Mouse (Mus musculus): ENCODE results near the gene Greb1.
A peak's percentile ranks its signal among the peaks of the same experiment; 100 is the strongest.

Gene Greb1

DNA sequence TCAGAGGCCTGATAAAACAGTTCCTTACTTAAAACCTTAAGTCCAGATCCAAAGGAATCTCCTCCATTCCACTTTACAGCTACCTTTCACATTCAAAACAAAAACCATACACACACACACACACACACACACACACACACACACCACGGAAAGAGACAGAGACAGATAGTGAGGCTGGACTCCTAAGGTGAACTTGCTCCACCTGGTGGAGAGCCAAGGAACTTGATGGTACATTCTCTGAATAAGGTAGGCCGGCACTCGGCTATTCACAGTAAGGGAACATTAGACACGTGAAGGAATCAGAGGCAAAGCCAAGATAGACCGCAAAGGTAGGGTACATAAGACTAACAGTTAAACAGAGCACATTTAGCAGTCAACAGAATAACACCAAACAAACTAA, 4.8 kb upstream of the Greb1 start:
- DNase-seq (ENCODE audit: low spot score) = peak; percentile 85

DNA sequence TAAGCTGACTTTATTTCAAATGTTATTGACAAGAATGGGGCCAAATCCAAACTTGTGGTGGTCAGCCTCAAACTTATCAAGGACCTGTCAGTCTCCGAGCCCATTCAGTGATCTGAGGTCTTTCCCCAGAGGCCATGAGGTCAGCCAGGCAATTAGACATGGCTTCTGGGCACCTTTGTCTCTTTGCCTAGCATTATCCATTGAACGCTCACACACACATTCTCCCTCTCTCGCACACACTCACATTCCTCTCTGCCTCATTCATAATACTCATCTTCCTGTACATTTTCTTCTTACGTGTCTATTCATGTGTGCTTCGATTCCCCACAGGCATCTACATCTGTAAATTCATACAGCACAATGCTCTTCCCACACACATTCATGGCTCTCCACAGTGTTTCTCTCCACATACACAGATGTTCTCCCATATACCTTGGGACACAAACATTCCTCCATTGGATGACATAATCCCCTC, 3.3 kb upstream of the Greb1 start:
- DNase-seq (ENCODE audit: low spot score) = no peak

DNA sequence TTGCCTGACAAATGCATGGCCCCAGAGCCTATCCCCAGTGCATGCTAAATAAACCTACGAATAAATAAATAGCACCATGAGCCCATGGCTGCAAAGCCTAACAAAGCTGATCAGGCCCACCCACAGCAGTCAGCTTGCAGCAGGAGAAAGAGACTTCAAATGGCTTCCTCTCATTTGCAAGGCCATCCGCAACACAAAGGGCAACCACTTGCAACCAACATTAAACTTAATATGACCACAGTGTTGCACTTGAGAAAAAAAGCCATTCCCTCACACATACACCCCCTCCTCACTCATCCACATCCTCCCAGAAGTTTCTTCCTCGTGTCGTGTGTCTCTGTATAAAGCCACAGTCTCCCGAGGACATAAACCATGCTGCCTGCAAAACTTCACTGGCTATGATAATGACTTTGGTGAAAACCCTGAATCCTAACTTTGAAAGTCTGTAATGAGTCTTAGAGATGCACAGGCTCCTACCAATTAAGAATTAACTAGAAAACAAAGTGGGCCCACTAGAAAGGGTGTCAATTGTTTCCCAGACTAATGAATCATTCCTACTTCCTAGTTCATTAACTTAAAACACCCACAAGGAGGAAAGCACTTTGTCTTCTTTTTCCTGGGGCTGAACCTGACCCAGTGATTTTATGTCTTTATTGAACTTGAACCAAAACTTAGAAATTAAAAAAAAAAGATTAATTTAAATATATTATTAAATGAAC, 2.7 kb upstream of the Greb1 start:
- no peak for DNase-seq (ENCODE audit: low spot score)

DNA sequence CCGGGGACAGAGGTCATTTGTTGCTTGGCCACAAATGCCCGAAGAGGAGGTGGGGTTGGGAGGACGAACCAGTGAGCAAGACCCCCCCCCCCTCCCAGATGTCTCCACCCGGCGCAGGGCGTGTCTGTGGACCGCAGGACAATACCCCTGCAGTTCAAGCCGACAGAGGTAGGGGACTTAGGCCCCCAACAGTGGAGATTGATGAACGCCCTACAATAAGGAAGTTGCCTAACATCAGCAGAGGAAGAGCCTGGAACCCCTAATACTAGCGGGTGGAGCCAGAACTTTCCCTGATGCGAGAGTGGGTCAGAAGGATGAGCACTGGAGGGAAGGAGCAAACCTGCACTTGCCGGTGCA, 251 bp upstream of the Greb1 start:
- DNase-seq (ENCODE audit: low spot score) = no peak

DNA sequence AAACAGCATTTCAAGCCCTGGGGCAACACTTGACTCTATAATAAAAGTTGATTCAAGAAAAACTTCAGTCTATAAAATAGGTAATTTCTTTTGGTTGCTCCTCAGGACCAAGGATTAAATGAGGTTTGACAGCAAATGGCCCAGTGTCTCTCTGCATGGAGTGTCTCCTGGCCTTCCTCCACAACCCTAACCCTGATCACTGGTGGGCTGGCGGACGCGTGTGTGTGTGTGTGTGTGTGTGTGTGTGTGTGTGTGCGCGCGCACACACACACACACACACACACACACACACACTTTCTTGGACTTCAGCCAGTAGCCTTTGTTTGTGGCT, 793 bp downstream of the Greb1 start:
- DNase-seq (ENCODE audit: low spot score) = no peak

DNA sequence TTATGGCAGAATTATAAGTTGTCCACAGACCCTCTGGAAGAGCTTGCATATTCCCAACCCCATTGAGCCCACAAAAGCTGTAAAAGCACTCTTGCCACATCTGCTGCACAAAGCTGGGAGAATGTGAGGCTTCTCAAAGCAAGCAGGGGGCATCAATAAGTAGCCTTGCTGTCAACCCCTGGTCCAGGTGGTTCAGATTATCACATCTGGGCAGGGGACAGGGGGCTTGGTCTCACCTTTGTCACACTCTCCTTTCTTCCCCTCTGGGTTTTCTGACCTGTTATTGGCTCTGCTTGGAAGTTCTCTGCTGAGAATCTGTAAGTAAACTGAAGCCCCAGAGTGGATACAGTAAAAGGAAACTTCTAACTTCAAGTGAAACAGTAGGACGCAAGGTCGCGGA, 1.8 kb downstream of the Greb1 start:
- DNase-seq (ENCODE audit: low spot score) = no peak

DNA sequence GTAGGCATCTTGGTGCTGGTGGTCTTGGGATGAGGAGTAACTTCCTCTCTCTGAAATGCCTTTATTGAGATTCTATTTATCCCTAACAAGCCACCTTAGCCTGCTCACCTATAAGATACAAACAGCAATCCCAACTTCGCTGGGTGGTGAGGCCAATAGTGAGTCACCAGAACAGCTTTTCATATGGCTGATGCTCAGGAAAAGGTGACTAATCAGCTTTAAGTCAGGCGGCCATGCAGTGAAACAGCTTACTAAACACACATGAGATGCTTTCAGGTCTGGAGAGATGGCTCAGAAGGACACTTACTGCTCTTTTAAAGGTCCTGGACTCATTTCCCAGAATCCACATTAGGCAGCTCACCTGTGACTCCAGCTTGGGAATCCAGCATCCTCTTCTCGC, 4.9 kb downstream of the Greb1 start:
- DNase-seq (ENCODE audit: low spot score) = no peak

DNA sequence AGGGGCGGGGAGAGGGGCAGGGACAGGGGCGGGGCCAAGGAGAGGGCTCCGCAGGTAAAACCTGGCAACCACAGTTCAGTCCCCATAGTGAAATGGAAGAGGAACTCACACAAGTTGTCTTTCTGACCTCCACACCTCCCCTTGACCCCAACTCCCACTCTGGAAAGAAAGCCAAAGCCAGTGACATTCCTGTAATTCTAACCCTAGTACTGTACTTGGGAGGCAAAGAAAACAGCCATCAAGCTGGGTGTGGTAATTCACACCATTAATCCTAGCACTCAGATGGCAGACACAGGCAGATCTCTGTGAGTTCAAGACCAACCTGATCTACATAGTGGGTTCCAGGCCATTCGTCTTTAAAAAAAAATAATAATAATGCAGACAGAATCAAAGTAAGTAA, 7.3 kb downstream of the Greb1 start:
- DNase-seq (ENCODE audit: low spot score) = no peak

DNA sequence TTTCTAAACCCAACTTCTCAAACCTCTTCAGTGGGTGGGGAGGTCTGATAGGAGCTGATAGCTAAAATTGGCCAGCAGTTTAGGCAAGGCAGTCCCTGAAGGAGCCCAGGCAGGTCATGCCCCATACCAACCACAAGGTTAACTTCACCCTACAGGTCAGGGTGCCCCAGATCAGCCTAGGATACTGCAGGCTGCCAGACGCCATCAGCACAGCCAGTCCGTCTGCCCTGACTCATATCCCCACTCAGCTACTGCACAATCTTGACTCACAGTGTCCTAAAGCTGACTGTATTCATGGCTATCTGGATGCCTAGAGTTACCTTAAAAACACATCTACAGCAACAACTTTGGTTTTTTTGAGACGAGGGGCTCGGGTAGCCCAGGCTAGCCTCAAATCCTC, 10.2 kb downstream of the Greb1 start:
- DNase-seq (ENCODE audit: low spot score) = no peak

DNA sequence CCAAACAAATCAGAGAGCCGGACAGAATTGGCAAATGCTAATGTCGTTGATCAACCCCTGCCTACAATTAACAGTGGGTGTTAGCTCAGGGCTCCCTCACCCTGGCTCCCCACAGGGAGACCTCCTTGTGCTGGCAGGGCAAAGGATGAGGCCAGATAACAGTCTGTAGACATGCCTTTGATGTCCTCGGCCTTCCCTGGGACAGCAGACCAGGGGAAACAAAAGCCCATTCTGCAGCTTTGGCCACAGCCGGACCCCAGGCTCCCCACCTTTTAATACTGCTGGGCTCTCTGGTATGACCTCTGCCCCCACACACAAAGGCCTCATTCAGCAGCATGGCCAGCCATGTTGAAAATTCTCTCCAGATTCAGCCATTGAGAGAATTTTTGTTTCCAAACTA, 10.9 kb downstream of the Greb1 start:
- no peak for DNase-seq (ENCODE audit: low spot score)

GRCm38 (mm10) chr12:16789199-16789598, 11.5 kb downstream of the Greb1 start:
- no peak for DNase-seq (ENCODE audit: low spot score)

GRCm38 (mm10) chr12:16788600-16788999, 12.1 kb downstream of the Greb1 start:
- DNase-seq (ENCODE audit: low spot score) = no peak

DNA sequence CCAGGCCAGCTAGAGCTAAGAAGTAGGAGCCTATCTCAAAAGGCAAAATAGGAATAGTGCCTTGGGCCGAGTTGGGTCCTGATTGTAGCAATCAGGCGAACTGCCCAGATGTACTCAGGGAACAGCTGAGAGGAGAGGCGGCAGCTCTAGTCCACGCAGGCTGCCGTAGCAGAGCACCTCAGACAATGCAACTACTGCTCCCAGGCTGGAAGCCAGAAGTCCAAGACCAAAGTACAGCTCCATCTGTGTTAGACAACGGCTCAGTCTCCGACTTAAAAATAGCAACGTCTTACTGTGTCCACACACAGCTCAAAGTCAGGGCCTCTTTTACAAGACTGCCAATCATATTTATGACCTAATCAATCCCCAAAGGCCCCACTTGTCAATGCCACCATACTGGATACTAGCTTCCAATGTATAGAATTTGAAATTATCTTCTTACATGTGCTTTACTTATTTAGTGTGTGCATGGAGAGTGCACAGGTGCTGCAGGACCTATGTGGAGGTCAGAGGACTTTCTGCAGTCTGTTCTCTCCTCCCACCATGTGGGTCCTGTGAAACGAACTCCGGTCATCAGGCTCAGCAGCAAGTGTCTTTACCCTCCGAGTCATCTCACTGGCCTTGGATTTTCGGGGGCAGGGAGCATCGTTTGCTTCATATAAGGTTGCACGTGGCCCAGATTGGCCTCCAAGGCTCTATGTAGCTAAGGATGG, 19.5 kb downstream of the Greb1 start:
- DNase-seq (ENCODE audit: low spot score) = no peak

DNA sequence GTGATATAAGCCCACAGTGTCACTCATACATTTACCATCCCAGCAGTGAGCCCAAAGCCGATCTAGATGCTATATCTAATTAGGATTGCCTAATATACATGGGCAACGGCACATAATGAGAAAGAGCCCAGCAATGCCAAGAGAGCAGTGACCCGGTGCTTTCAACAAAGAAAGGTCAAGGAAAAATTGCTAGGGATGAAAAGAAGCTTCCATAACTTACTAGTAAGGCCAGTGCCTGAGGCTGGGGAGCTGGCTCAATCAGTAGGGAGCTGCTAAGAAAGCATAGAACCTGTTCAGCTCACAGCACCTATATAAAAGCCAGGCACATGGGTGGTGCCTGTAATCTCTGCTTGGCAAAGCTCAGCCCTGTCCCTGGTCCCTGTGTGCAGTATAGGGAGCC, 20.4 kb downstream of the Greb1 start:
- DNase-seq (ENCODE audit: low spot score) = no peak

- no peak for DNase-seq (ENCODE audit: low spot score)
Observed at GRCm38 (mm10) chr12:16779165-16779564, 21.5 kb downstream of the Greb1 start.

GRCm38 (mm10) chr12:16778523-16778922, 22.2 kb downstream of the Greb1 start:
- no peak for DNase-seq (ENCODE audit: low spot score)

- no peak for DNase-seq (ENCODE audit: low spot score)
Observed at GRCm38 (mm10) chr12:16775351-16775750, 25.3 kb downstream of the Greb1 start.

DNA sequence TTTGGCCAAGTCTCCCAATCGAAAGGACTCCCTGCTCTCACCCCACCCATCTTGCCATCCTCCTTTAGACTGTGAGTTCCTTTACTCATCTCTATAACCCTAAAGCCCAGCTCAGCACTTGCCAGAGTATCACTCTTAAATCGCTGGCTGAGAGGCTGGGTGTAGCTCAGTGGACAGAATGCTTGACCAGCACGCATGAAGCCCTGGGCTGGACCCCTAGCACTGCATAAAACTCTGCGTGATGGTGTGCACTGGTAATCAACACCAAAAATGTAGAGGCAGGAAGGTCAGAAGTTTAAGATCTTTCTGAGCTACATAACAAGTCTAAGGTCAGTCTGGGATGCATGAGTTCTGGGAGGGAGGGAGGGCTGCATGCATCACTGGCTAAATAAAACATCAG, 26.1 kb downstream of the Greb1 start:
- DNase-seq (ENCODE audit: low spot score) = no peak

GRCm38 (mm10) chr12:16769601-16770165, 31.0 kb downstream of the Greb1 start:
- DNase-seq (ENCODE audit: low spot score) = no peak

DNA sequence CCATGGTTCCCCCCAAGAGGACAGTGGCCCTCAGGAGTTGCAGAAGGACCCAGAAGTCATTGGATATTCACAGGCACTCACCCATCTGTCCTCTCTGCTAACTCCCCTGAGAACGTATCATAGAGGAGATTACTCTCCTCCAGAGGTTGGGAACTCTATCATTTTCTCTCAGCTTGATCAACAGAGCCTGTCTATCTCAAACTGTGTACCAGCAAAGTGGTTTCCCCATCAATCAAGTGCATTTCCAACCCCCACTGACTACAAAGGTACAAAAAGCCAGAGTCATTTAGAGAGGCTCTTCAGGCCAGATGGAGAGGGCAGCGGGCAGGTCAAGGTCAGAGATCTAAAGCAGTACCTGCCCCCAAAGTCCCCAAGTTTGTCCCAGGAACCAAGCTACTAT, 32.0 kb downstream of the Greb1 start:
- no peak for DNase-seq (ENCODE audit: low spot score)

- DNase-seq (ENCODE audit: low spot score) = no peak
Observed at GRCm38 (mm10) chr12:16768251-16768650, 32.4 kb downstream of the Greb1 start.

DNA sequence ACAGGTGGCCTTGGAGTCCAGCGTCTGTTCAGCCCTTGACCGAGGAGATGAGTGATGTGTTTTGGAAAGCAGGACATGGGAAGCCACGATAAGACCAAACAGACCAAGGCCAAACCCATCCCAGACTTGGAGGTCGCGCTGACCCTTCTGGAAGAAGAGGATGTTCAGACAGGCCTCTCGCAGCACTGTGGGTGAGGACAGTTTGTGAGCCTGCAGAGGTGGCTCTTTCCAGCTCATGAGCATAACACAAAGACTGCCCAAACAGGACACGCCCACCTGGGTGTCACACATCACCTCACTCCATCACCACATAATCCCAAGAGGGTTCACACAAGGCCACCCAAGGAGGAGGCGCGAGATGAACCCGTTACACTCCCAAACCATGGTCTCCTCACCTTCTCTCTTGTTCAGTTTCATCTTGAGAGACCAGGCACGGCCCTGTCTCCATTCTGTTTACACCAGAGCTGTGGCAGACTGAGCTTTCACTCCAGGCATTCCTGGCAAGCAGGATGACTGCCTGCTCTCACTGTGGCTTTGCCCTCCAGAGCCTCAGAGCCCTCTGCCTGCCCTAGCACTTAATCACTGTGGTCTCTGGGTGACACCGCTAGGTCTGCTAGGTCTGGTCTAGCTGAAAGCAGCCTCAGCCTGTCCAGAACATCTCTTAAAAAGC, 35.8 kb downstream of the Greb1 start:
- no peak for DNase-seq (ENCODE audit: low spot score)

Measured in urinary bladder, postnatal 14 days (tissue).